Mouse (Mus musculus) limb, embryonic 14.5 days (tissue): ENCODE results near the gene Stoml2. TPM values are rescaled to one million over a fixed set of nuclear protein-coding genes. Genes with fewer than 3 reads are reported as not detected.

ENCODE experiments used
- ATAC-seq: fragments of 200-750 bp; cut with Nextera tagmentation; 2 replicates; pipeline ENCODE4 v1.8.0; 2017; ENCODE audit warnings: low read depth, moderate number of reproducible peaks, moderate TSS enrichment; ENCODE audit not compliant: low FRiP score
- DNase-seq: peaks from one replicate; pipeline ENCODE4 v3.0.0-alpha.2; 2015; ENCODE audit warnings: low spot score
- H3K27ac ChIP-seq: fragments of 300-500 bp; sonication (generic); replicated peaks from 2 replicates; pipeline ENCODE4 v1.5.1; 2014; ENCODE audit warnings: low read depth, mild to moderate bottlenecking, low read length, moderate library complexity, mixed read lengths
- H3K27me3 ChIP-seq: fragments of 300-500 bp; sonication (generic); 2 replicates; pipeline ENCODE4 v1.6.1; 2014; ENCODE audit warnings: low read length, mixed read lengths; ENCODE audit not compliant: control insufficient read depth, insufficient read depth
- H3K36me3 ChIP-seq: fragments of 300-500 bp; sonication (generic); 2 replicates; pipeline ENCODE4 v1.6.1; 2014; ENCODE audit warnings: mild to moderate bottlenecking, low read length, moderate library complexity, mixed read lengths; ENCODE audit not compliant: control insufficient read depth, insufficient read depth
- H3K4me1 ChIP-seq: fragments of 300-500 bp; sonication (generic); 2 replicates; pipeline ENCODE4 v1.6.1; 2014; ENCODE audit warnings: antibody characterized with exemption, low read length, mixed read lengths; ENCODE audit not compliant: control insufficient read depth, insufficient read depth
- H3K4me2 ChIP-seq: fragments of 300-500 bp; sonication (generic); replicated peaks from 2 replicates; pipeline ENCODE4 v1.6.1; 2014; ENCODE audit warnings: low read depth, mild to moderate bottlenecking, low read length, moderate library complexity; ENCODE audit not compliant: severe bottlenecking
- H3K4me3 ChIP-seq: fragments of 300-500 bp; sonication (generic); replicated peaks from 2 replicates; pipeline ENCODE4 v1.5.1; 2014; ENCODE audit warnings: low read length
- H3K9ac ChIP-seq: fragments of 300-500 bp; sonication (generic); 2 replicates; pipeline ENCODE4 v1.6.1; 2014; ENCODE audit warnings: mild to moderate bottlenecking, low read depth, low read length, moderate library complexity; ENCODE audit not compliant: severe bottlenecking
- H3K9me3 ChIP-seq: fragments of 300-500 bp; sonication (generic); 2 replicates; pipeline ENCODE4 v1.6.1; 2016; ENCODE audit warnings: low read length; ENCODE audit not compliant: control insufficient read depth
- POLR2A ChIP-seq: fragments of 200-500 bp; IDR thresholded peaks from 2 replicates; pipeline ENCODE4 v1.8.0; 2012; ENCODE audit warnings: inconsistent platforms, mild to moderate bottlenecking, moderate library complexity, borderline replicate concordance; ENCODE audit not compliant: insufficient read depth, insufficient read length; ENCODE audit errors: extremely low read depth
- WGBS: fragments of 180-500 bp; shearing (Covaris S2); extraction: QIAGEN DNeasy Blood & Tissue Kit; methylation state at CpG from one replicate; pipeline ENCODE4 v1.1.7; 2014; 5-methylcytosine and 5-hydroxymethylcytosine counted together
- polyA plus RNA-seq, 2 experiments: library from polyadenylated mRNA; depleted of rRNA in 1 of 2; stranded (reverse) in 1 of 2; unstranded in 1 of 2; fragments of >200 nt; fragmentation: Nextera tagmentation in 1 of 2; extraction: Ambion mirVana in 1 of 2; gene quantifications; 2 replicates each; pipeline versions ENCODE4 v1.2.1 to v1.2.3; 2012 to 2014

Stoml2 gene
- polyA plus RNA-seq (2012; rRNA removed), result 156 and 171 TPM in 2 replicates
- 316 and 318 TPM in 2 replicates for polyA plus RNA-seq (2014; fragmentation: Nextera tagmentation; extraction: Ambion mirVana)

DNA sequence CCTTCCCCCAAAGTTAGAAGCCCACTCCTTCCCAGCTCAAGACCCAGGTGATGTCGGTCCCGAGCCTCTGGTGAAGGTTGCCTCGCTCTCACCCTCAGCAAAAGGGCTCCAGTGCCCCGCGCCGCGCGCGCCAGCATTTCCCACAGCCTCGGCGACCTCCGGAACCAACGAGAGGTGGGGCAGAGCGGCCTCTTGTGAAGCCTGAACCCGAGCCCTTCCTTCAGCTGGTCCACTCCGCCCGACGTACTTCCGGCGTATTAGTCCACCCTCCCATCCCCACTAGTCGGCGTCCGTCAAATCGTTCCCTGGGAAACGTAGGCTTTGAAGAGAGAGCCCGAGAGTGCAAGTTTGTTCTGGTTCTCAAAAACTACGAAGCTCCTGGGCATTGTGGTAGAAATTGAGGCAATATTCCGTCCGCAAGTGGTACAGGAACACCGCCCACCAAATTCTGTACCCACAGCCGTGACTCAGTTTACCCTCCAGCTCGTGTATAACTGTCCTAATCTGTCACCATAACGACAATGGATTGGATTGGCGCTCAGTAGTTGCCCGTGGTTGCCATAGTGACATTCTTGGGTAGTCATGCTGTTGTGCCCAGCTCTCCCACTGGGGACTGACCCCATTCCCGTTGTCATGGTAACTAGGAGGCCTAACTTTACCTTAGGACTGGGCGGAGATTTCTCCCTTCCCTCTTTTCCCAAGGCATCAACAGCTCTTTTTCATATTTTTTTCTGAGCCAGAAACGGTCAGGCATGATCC lies at the start of gene Stoml2:
Stoml2 (minus strand) TSS at position 474 of the 759 bp plus-strand sequence.
- Histone ChIP-seq H3K4me1 (peaks cover 10% of the 10 kb centered on the region; the same call in 1 of the 2 replicates), H3K9ac (peak within 1 kb of the TSS; percentile 90), H3K27ac (peak within 1 kb of the TSS; percentile 85), H3K9me3 (no peaks in the 10 kb centered on the region), H3K4me3 (peak within 1 kb of the TSS; percentile 79), H3K27me3 (no peaks in the 10 kb centered on the region), H3K36me3 (peaks cover 68% of the 10 kb centered on the region), H3K4me2 (peak within 1 kb of the TSS; percentile 78)
- peak; percentile 91; the same call in 1 of the 2 replicates for TF ChIP-seq POLR2A
- under 1% methylated on average over 38 of the region's 38 CpGs for WGBS
- DNase-seq (peak; percentile 96), ATAC-seq (peak; percentile 99)

DNA sequence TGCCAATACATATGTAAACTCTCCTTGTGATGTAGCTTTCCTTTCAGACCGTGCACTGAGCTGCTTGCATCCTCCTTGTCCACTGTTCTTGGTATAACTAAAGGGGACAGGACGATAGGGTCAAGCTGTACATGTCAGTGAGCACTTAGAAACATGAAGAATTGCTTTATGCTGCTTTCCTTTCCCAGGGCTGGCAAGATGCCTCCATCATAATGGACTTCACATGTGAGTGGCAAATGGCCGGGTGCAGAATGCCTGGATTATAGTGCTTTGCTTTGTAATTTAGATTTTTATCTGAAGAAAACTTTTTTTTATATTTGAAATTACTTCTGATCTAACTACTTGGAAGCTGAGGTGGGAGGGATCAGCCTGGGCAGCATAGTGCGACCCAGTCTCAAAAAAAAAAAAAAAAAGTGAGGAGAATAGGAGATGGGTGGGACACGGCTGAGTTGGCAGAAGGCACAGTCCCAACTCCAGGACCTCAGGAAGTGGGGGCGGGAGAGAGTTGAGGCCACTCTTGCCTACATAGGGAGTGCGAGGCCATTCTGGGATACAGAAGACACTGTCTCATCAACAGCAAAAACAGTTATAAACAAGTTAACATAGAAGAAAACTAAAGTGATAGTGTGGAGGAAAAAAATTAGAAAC lies 46.7 kb upstream of the Stoml2 start:
- no peak for TF ChIP-seq POLR2A
- Histone ChIP-seq H3K27ac (no peak overlapping the region), H3K9me3 (no peaks in the 10 kb centered on the region), H3K27me3 (no peaks in the 10 kb centered on the region), H3K4me3 (no peak overlapping the region), H3K9ac (no peak overlapping the region), H3K4me2 (no peak overlapping the region), H3K4me1 (no peaks in the 10 kb centered on the region), H3K36me3 (no peaks in the 10 kb centered on the region)
- 56% methylated on average over 7 of the region's 7 CpGs for WGBS
- ATAC-seq (no peak), DNase-seq (no peak)

DNA sequence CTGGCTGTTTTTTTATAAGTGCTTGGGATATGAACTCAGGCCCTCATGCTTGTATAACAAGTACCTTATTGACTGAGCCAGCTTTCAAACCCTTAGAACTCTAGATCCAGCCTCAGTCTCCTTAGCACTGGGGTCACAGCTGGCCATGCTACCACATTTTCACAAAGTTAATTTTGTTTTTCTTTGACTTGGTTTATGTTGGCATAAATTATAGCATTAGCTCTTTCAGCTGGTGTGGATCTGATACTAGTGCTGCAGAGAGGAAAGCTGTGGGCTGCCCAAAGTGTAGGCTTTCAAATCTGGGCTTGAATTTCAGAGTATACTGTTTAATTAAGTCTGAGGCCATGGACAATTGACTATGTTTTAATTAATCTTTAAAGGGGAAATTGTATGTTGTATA lies 43.4 kb upstream of the Stoml2 start:
- Histone ChIP-seq H3K4me2 (no peak overlapping the region), H3K9ac (no peak overlapping the region), H3K4me3 (no peak overlapping the region), H3K9me3 (no peaks in the 10 kb centered on the region), H3K27me3 (no peaks in the 10 kb centered on the region), H3K27ac (no peak overlapping the region), H3K4me1 (no peaks in the 10 kb centered on the region), H3K36me3 (no peaks in the 10 kb centered on the region)
- ATAC-seq, result no peak
- no peak for TF ChIP-seq POLR2A
- DNase-seq, result no peak

DNA sequence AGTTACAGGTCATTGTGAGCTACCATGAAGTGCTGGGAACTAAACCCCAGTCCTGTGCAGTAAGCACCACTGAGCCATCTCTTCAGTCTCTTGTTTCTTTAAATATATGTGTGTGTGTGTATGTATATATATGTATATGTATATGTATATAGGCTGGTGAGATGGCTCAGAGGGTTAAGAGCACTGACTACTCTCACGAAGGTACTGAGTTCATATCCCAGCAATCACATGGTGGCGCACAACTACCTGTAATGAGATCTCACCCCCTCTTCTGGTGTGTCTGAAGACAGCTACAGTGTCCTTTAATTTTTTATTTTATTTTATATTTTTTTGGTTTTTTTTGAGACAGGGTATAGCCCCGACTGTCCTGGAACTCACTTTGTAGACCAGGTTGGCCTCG lies 34.0 kb upstream of the Stoml2 start:
- Histone ChIP-seq H3K36me3 (no peaks in the 10 kb centered on the region), H3K9me3 (no peaks in the 10 kb centered on the region), H3K4me1 (no peaks in the 10 kb centered on the region), H3K4me2 (no peak overlapping the region), H3K9ac (no peak overlapping the region), H3K27ac (no peak overlapping the region), H3K27me3 (no peaks in the 10 kb centered on the region), H3K4me3 (no peak overlapping the region)
- no peak for DNase-seq
- no peak for ATAC-seq
- TF ChIP-seq POLR2A, result no peak
- 95% methylated on average over 4 of the region's 4 CpGs for WGBS

DNA sequence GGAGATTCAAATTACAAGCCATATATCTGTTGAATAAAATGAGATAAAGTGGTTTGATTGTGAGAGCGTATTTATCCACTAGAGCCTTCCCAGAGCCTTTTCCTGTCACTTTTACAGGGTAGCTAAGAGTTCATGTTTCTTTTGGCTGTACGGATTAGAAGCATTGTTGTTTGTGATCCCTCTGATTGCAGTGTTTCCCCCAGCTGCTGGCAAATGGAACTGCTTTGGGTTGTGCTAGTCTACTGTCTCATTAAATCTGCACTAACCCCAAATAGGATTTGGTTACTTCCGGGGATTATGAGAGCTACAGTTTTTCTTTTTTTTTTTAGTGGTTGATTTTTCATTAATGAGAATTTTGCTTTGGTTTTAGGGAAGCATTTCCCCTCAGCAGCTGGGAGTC lies 28.8 kb upstream of the Stoml2 start:
- Histone ChIP-seq H3K27ac (no peak overlapping the region), H3K4me2 (no peak overlapping the region), H3K4me1 (no peaks in the 10 kb centered on the region), H3K9ac (no peak overlapping the region), H3K36me3 (no peaks in the 10 kb centered on the region), H3K4me3 (no peak overlapping the region), H3K9me3 (0 out of 2 replicates have a peak, but pooled peaks cover 4% of the 10 kb centered on the region), H3K27me3 (peaks cover 15% of the 10 kb centered on the region)
- 51% methylated on average over 3 of the region's 3 CpGs for WGBS
- DNase-seq (no peak), ATAC-seq (no peak)
- no peak for TF ChIP-seq POLR2A
